Mouse (Mus musculus) kidney, adult 2 months (tissue): ENCODE measurements at regions not wholly inside any gene's neighbourhood (a gene's known extent, or its start where the extent isn't known, plus 50 kb on each side); places are given as distances from the start of the nearest gene placed in this dataset.

Source experiments
- CTCF ChIP-seq: fragments of 200-500 bp; conservative IDR thresholded peaks from 2 replicates; pipeline ENCODE4 v1.5.1; 2011; ENCODE audit warnings: low read depth, mild to moderate bottlenecking, control low read depth, low read length, moderate library complexity, mixed read lengths; ENCODE audit not compliant: insufficient read depth, insufficient read length
- POLR2A ChIP-seq: fragments of 200-500 bp; IDR thresholded peaks from one replicate; pipeline ENCODE4 v1.6.1; 2011; ENCODE audit warnings: low read depth, low read length, control low read depth

- TF ChIP-seq CTCF, result no peak
- no peak for TF ChIP-seq POLR2A
Measured at GRCm38 (mm10) chr6:16963958-16964357, 65.7 kb upstream of the Tfec start.
